Mouse (Mus musculus) forebrain, embryonic 13.5 days (tissue): ENCODE measurements around the gene Glce. TPM values are rescaled to one million over a fixed set of nuclear protein-coding genes. Genes with fewer than 3 reads are reported as not detected.

ENCODE experiments used
- ATAC-seq: fragments of 200-750 bp; cut with Nextera tagmentation; 2 replicates; pipeline ENCODE4 v1.8.0; 2017
- H3K27ac ChIP-seq: fragments of 300-500 bp; sonication (generic); 2 replicates; pipeline ENCODE4 v1.5.1; 2015; ENCODE audit warnings: inconsistent platforms, mild to moderate bottlenecking, moderate library complexity
- H3K27me3 ChIP-seq: fragments of 300-500 bp; sonication (generic); 2 replicates; pipeline ENCODE4 v1.6.1; 2015; ENCODE audit warnings: mild to moderate bottlenecking, inconsistent platforms
- H3K36me3 ChIP-seq: fragments of 300-500 bp; sonication (generic); 2 replicates; pipeline ENCODE4 v1.6.1; 2015; ENCODE audit warnings: mild to moderate bottlenecking, inconsistent platforms; ENCODE audit not compliant: poor library complexity, severe bottlenecking
- H3K4me1 ChIP-seq: fragments of 300-500 bp; sonication (generic); 2 replicates; pipeline ENCODE4 v1.6.1; 2015; ENCODE audit warnings: inconsistent platforms
- H3K4me2 ChIP-seq: fragments of 300-500 bp; sonication (generic); 2 replicates; pipeline ENCODE4 v1.6.1; 2015; ENCODE audit warnings: inconsistent platforms, mild to moderate bottlenecking, moderate library complexity
- H3K4me3 ChIP-seq: fragments of 300-500 bp; sonication (generic); 2 replicates; pipeline ENCODE4 v1.5.1; 2015; ENCODE audit warnings: mild to moderate bottlenecking, inconsistent platforms
- H3K9ac ChIP-seq: fragments of 300-500 bp; sonication (generic); 2 replicates; pipeline ENCODE4 v1.6.1; 2015; ENCODE audit warnings: mild to moderate bottlenecking, inconsistent platforms
- H3K9me3 ChIP-seq: fragments of 300-500 bp; sonication (generic); replicated peaks from 2 replicates; pipeline ENCODE4 v1.6.1; 2016; ENCODE audit warnings: inconsistent platforms
- WGBS: fragments of 180-500 bp; shearing (Covaris S2); methylation state at CpG from one replicate; pipeline ENCODE4 v1.1.7; 2015; 5-methylcytosine and 5-hydroxymethylcytosine counted together
- polyA plus RNA-seq: library from polyadenylated mRNA; unstranded; fragments of >200 nt; fragmentation: Nextera tagmentation; extraction: Ambion mirVana; gene quantifications from 2 replicates; pipeline ENCODE4 v1.2.1, GENCODE M21; 2015

The Glce gene
- polyA plus RNA-seq, 1 experiment from 2014 or later, result 12.5 TPM

DNA sequence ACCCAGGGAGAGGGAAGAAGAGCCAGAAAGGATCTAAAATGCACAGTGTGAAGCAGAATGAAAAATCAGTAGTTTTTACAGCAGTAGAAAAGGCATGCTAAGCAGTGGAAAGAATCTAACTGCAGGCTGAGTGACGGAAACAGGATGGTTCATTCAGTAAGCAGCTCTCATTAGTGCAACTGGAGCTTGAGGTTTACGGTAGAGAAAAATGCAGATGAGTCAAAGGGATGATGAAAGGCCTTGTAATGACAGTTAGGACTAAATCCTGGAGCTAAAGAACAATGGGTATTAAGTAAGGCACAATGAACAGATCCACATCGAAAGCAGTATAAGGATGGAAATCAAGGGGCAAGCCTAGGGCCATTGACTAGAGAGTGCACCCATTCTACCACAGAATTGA, 3.7 kb downstream of the Glce start:
- 8% methylated on average over 3 of the region's 3 CpGs for WGBS
- Histone ChIP-seq H3K9ac (0 out of 2 replicates have a peak overlapping the region, but pooled peaks have one; percentile 3), H3K27me3 (no peaks in the 10 kb centered on the region), H3K4me3 (no peak overlapping the region), H3K36me3 (no peaks in the 10 kb centered on the region), H3K4me1 (peaks cover 18% of the 10 kb centered on the region), H3K27ac (no peak overlapping the region), H3K4me2 (no peak overlapping the region), H3K9me3 (no peaks in the 10 kb centered on the region)
- ATAC-seq, result no peak

DNA sequence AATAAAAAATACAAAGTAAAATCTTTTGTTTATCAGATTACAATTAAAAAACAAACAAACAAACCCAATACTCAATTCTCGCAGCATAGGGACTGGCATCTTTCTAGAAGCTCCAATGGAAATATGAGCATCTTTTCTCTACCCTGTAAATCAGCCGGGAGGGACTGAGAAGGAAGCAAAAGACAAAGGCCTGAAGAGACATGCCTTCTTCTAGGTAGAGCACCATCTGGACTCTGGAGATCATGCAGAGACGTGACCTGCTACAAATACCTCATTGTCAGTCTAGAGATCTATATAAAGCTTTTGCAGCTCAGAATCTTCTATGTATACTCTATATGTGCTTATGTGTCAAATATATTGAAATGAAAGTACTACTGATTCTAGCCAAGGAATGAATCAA, 6.6 kb downstream of the Glce start:
- Histone ChIP-seq H3K36me3 (no peaks in the 10 kb centered on the region), H3K27me3 (no peaks in the 10 kb centered on the region), H3K27ac (no peak overlapping the region), H3K4me3 (no peak overlapping the region), H3K9ac (no peak overlapping the region), H3K4me1 (peaks cover 8% of the 10 kb centered on the region), H3K4me2 (no peak overlapping the region), H3K9me3 (no peaks in the 10 kb centered on the region)
- 89% methylated on average over 3 of the region's 3 CpGs for WGBS
- ATAC-seq, result no peak

DNA sequence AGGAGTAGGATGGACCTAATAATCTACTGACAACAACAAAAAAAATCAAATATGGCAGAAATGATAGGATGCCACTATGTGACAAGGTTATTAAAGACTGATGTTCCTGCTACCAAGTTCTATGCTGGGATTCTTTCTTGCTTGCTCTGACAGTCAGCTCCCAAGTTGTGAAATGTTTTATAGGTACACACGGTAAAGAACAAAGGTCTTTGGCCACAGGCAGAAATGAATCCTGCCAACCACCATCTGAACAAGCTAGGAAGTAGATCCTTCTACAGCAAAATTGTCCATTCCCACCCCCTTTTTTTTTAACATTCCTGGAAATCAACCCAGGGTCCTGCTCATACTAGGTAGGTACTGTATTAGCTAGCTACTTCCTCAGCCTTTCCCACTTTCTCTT, 25.9 kb downstream of the Glce start:
- Histone ChIP-seq H3K36me3 (no peaks in the 10 kb centered on the region), H3K9me3 (no peaks in the 10 kb centered on the region), H3K27ac (no peak overlapping the region), H3K27me3 (no peaks in the 10 kb centered on the region), H3K9ac (no peak overlapping the region), H3K4me1 (peaks cover 3% of the 10 kb centered on the region; the same call in 1 of the 2 replicates), H3K4me2 (no peak overlapping the region), H3K4me3 (no peak overlapping the region)
- no peak for ATAC-seq
- 96% methylated on average over 1 of the region's 1 CpGs for WGBS

DNA sequence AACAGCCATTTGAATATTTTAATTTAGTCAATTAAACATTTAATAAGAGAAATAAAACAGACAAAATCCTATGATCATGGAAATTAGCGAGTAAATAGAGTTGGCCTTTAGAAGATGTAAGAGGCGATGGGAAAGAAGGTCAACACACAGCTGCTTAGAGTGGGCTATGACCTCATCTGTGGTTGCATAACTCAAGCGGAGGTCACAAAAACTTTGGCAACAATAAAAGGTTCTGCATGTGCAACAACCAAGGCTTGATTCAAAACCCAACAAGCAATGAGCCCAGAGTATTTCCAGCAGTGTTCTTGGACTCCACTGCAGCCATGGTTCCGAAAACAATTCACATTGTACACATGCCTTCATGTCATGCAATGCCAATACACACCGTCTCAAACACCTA, 30.9 kb downstream of the Glce start:
- Histone ChIP-seq H3K9ac (no peak overlapping the region), H3K36me3 (no peaks in the 10 kb centered on the region), H3K27ac (no peak overlapping the region), H3K4me3 (no peak overlapping the region), H3K4me2 (no peak overlapping the region), H3K9me3 (no peaks in the 10 kb centered on the region), H3K27me3 (no peaks in the 10 kb centered on the region), H3K4me1 (peaks cover 7% of the 10 kb centered on the region)
- WGBS, result 66% methylated on average over 5 of the region's 5 CpGs
- ATAC-seq, result no peak

DNA sequence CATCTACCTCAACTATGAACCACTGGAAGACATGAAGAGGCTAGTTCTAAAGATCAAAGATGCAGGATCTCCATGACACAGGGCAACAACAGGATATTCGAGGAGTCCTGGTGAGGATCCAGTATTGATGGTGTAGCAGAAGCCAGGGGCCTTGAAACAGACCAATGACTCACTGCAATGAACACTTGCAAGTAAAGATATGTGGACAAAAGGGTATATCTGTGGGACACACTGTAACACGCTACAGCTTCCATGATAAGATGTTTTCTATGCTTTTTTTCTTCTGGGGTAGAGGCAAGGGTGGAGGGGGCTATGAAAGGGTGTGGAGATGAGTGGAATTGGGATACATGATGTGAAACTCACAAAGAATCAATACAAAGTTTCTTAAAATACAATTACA, 36.9 kb downstream of the Glce start:
- Histone ChIP-seq H3K4me3 (no peak overlapping the region), H3K4me1 (peaks cover 11% of the 10 kb centered on the region), H3K27me3 (no peaks in the 10 kb centered on the region), H3K27ac (no peak overlapping the region), H3K9me3 (no peaks in the 10 kb centered on the region), H3K36me3 (0 out of 2 replicates have a peak, but pooled peaks cover 7% of the 10 kb centered on the region), H3K9ac (no peak overlapping the region), H3K4me2 (no peak overlapping the region)
- no peak for ATAC-seq
- WGBS, result 96% methylated on average over 2 of the region's 2 CpGs

DNA sequence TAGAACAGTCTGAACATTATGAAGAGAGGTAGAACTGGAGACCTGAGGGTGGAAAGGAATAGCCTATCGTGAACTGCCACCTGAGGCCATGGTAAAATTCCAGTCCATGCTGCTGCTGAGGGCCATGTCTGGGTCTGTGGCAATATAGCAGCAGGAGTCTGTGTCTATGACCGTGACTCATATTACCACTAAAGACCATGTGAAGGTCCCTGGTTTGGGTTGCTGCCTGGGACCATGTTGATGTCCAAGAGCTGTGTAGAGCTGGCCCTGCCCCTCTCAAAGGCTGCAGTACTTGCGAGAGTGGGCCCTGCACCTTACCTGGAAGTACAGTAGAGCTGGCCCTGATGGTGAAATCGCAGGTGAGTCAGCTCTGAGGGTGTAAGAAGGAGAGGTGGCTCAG, 37.6 kb downstream of the Glce start:
- H3K9me3 ChIP-seq, result no peaks in the 10 kb centered on the region
- H3K27me3 ChIP-seq, result no peaks in the 10 kb centered on the region
- no peak overlapping the region for H3K27ac ChIP-seq
- H3K36me3 ChIP-seq, result 0 out of 2 replicates have a peak, but pooled peaks cover 7% of the 10 kb centered on the region
- no peak overlapping the region for H3K9ac ChIP-seq
- H3K4me1 ChIP-seq, result peaks cover 17% of the 10 kb centered on the region
- H3K4me2 ChIP-seq, result no peak overlapping the region
- no peak for ATAC-seq
- 95% methylated on average over 4 of the region's 4 CpGs for WGBS
- H3K4me3 ChIP-seq, result no peak overlapping the region

DNA sequence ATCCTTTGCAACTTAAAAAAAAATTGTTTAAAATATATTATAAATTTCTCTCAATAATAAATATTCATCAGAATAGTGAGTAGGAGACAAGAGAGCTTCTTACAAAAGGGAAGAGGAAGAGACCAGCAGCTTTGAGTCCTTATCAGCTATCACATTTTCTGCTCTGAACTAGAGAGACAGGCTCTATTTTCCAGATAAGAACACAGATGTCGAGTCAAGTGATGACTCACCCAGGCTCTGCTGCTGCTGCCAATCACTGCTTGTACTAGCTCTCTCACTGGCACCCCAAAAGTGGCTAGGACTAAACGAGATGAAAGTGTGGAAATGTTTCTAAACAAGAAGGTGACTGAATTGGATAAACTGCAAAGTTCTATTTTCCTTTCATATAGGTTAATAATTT, 39.5 kb downstream of the Glce start:
- WGBS, result 64% methylated on average over 2 of the region's 2 CpGs
- no peaks in the 10 kb centered on the region for H3K9me3 ChIP-seq

DNA sequence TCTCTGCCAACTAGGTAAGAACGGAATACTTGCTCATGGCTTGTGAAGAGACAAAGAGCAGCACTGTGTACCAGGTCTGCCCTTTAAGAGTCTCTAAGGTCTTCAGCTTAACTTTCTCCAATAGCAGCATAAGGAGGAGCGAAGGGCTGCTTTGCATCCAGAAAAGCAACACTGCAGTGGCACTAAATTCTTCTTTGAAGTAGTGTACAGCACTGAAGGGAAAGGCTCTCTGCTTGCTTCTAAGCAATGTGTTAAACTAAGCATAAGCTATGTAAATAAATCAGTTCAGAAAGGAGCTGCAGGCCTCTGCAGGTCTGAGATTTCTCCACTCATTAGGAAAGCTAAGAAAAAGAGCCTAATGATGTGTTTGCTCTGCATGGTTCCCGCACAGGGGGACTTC, 40.9 kb downstream of the Glce start:
- Histone ChIP-seq H3K9me3 (no peaks in the 10 kb centered on the region), H3K27ac (no peak overlapping the region), H3K4me2 (no peak overlapping the region), H3K36me3 (0 out of 2 replicates have a peak, but pooled peaks cover 7% of the 10 kb centered on the region), H3K4me1 (peaks cover 25% of the 10 kb centered on the region), H3K27me3 (no peaks in the 10 kb centered on the region), H3K9ac (no peak overlapping the region), H3K4me3 (no peak overlapping the region)
- ATAC-seq, result no peak
- 13% methylated on average over 3 of the region's 3 CpGs for WGBS

More for the DNA sequence above, 39.5 kb downstream of the Glce start:
- H3K4me1 ChIP-seq, result peaks cover 25% of the 10 kb centered on the region
- no peak overlapping the region for H3K9ac ChIP-seq
- H3K27ac ChIP-seq, result no peak overlapping the region
- H3K36me3 ChIP-seq, result 0 out of 2 replicates have a peak, but pooled peaks cover 7% of the 10 kb centered on the region
- ATAC-seq, result no peak
- H3K4me2 ChIP-seq, result no peak overlapping the region
- no peaks in the 10 kb centered on the region for H3K27me3 ChIP-seq
- H3K4me3 ChIP-seq, result no peak overlapping the region

DNA sequence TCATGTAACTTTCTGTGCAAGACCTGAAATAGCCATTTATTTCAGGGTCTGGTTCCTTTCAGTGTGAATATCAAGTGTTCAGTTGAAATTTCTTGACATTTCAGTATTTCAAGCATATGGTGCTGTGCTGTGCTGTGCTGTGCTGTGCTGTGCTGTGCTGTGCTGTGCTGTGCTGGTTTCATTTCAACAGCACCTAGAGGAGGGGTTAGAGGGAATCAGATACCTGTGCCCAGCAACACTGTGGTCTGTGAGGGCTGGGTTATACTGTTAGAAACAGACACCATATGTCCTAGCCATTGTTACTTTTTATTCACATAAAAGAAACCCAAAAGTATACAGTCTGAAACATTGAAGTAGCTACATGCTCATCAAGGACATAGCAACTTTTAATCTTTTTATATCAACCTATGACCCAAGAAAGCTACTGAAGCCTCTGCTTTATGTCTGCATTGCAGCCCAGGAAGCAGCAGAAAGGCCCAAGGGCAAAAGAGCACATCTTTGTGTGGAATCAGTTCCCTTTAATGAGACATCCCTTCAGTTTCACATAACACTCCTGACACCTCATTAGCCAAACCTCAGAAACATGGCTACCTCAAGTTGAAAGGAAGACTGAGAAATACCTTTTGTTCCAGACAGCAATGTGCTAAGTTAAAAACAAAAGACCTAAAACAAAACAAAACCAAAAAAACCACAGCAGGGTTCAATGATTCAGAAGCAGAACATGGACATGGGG, 42.3 kb downstream of the Glce start:
- no peaks in the 10 kb centered on the region for H3K27me3 ChIP-seq
- 0 out of 2 replicates have a peak, but pooled peaks cover 6% of the 10 kb centered on the region for H3K36me3 ChIP-seq
- no peak overlapping the region for H3K27ac ChIP-seq
- no peak overlapping the region for H3K4me2 ChIP-seq
- ATAC-seq, result no peak
- H3K4me1 ChIP-seq, result peaks cover 25% of the 10 kb centered on the region
- no peak overlapping the region for H3K4me3 ChIP-seq
- no peaks in the 10 kb centered on the region for H3K9me3 ChIP-seq
- no peak overlapping the region for H3K9ac ChIP-seq

DNA sequence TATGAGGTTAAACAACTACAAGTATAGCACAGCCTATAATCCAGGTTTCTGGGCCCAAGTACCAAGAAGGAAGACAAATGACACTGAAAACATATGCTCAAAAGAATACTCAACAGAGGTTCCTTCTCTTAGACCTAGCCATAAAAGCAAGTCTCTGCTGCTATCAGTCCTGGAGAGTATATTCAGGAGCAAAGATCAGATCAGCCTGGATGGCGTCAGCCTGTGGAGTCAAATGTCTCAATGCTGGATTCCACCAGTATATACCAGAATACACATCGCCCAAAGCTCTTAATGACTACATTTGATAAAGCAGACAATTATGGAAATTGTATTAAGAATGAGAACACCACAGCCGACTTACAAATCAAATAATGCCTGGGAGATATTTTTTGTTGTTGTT, 60.2 kb downstream of the Glce start:
- no peaks in the 10 kb centered on the region for H3K4me1 ChIP-seq
- no peak for ATAC-seq
- H3K9ac ChIP-seq, result no peak overlapping the region
- no peaks in the 10 kb centered on the region for H3K36me3 ChIP-seq
- H3K4me2 ChIP-seq, result no peak overlapping the region
- no peaks in the 10 kb centered on the region for H3K9me3 ChIP-seq
- no peaks in the 10 kb centered on the region for H3K27me3 ChIP-seq
- 92% methylated on average over 3 of the region's 3 CpGs for WGBS
- no peak overlapping the region for H3K4me3 ChIP-seq
- H3K27ac ChIP-seq, result no peak overlapping the region

DNA sequence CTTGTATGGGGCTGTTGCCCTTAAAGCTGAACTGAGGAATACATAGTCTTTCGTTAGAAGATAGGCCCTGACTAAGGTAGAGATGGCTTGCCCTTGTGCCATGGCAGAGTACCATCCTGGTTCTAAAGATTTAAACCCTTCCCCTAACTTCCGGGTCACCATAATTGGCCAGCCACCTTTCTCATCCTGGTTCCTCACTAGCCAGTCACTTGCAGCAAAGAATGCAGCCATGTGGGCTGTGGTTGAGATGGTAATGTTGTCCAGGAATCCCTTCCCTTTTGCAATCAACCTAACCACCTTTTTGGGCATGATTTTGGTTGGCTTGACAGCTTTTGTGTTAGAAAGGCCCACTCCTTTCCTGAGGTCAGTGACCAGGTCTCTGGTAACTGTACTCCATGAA, 62.0 kb downstream of the Glce start:
- Histone ChIP-seq H3K9ac (no peak overlapping the region), H3K4me1 (no peaks in the 10 kb centered on the region), H3K9me3 (no peaks in the 10 kb centered on the region), H3K4me2 (no peak overlapping the region), H3K4me3 (no peak overlapping the region), H3K27me3 (no peaks in the 10 kb centered on the region), H3K36me3 (no peaks in the 10 kb centered on the region), H3K27ac (no peak overlapping the region)
- WGBS, result 88% methylated on average over 2 of the region's 2 CpGs
- ATAC-seq, result no peak

DNA sequence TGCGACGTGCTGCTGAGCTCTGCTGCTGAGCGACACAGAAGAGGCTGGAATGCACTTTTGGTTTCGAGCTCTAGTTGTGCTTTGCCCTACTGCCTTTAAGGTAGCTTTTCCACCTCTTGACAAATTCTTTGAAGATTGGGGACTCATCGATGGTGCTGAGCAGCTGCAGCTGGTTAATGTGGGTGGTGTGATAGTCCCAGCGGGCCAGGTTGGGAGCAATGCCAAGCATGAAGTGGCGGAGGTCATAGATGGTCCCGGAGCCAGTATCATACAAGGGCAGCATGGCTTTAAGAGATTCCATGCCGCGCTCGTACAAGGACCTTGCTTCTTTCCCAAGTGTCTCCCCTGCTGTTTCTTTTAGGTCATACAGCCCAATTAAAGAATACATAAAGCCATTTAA, 62.5 kb downstream of the Glce start:
- H3K36me3 ChIP-seq, result no peaks in the 10 kb centered on the region
- WGBS, result 86% methylated on average over 11 of the region's 11 CpGs
- H3K27me3 ChIP-seq, result no peaks in the 10 kb centered on the region
- H3K27ac ChIP-seq, result no peak overlapping the region
- H3K4me1 ChIP-seq, result no peaks in the 10 kb centered on the region
- no peak overlapping the region for H3K9ac ChIP-seq
- ATAC-seq, result no peak
- H3K9me3 ChIP-seq, result no peaks in the 10 kb centered on the region
- no peak overlapping the region for H3K4me3 ChIP-seq
- H3K4me2 ChIP-seq, result no peak overlapping the region
